Mouse (Mus musculus) thymus, postnatal 0 days (tissue): Measurements from ENCODE around the gene G430095P16Rik. TPM values are rescaled to one million over a fixed set of nuclear protein-coding genes. Genes with fewer than 3 reads are reported as not detected.
A peak's percentile ranks its signal among the peaks of the same experiment; 100 is the strongest.

Experiments
- DNase-seq: peaks from one replicate; pipeline ENCODE4 v3.0.0-alpha.2; 2015; ENCODE audit warnings: low spot score
- polyA plus RNA-seq: library from polyadenylated mRNA; unstranded; fragments of >200 nt; fragmentation: Nextera tagmentation; extraction: Ambion mirVana; gene quantifications from 2 replicates; pipeline ENCODE4 v1.2.1, GENCODE M21; 2015

G430095P16Rik gene
- polyA plus RNA-seq, 1 experiment from 2014 or later = 3.6 TPM

DNA sequence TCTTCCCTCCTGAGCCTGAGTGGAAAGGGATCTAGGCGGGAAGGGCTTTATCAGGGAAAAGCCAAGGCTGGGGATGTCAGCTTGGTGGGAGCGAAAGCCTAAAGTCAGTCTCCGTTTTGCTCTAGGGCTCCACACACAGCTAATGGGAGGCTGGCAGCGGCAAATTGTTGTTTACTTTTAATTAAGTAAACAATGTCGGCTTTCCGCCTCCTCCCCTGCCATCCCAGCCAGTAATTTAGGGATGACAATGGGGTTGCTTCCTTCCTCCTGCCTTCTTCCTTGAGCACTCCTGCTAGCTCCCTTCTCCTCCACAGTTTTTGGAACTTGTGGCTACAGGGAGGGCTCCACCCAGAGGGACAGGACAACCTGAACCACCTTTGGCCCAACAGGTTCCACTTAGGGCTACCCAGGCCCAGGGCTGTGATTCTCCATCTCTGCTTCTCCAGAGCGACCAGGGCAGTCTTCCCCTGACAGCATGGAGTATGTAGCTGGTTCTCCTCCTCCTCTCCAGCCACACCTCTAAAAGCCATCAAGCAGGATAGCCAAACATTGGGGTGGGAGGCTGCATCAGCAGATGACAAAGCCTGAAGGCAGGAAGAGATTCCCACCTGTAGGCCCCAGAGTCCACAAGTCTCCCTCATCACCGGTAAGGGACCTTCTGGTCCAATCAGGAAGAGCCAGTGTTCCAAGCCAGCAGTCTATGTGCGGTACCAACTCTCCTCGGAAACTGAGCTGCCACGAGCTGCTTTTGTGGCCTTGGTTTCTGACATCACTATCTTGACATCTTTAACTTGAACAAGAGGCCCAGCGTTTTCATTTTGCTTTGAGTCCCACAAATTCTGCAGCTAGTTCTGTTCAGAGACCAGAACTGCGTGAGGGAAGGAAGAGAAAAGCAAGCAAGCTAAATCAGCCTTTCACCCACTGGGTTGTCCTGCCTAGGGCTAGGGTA lies 18.4 kb downstream of the G430095P16Rik start:
- no peak for DNase-seq

DNA sequence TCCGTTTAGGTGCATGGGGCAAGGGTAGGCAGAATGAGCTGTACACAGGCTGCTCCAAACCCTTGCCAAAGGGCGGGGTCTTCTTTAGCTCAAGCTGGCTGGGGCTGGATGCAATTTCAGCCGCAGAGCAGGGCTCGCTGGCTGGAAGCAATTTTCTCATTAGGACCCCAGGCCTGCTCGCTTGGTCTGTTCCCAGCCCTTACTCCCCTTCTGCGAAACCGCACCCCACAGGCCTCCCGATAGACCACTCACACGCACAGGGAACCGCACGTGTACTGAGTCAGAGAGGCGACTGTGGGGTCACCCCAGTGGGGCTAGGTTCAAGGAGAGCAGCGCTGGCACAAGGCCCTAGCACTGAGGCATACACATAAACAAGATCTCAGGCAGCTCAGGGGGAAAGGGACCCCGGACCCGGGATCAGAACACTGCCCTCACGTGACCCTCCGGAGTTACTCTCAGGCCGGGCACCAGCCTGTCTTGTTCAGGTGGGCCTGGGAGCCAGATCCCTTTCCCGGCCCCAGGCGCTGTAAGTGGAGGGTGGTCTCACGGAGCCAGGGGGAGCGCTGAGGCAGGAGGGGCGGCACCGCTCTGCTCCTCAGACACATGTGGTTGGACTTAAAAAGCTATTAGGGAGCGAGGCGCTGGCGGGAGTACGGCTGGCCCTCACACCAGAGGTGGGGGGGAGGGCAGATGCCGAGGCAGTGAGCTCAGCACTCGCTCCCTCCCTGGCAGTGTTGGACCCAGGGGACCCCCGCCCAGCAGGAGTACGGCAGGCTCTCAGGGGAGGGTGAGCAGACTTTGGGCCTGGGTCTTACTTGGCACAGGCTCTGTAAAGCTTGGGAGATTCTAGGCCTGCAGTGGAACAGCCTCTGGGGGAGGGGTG lies 19.6 kb downstream of the G430095P16Rik start:
- no peak for DNase-seq

DNA sequence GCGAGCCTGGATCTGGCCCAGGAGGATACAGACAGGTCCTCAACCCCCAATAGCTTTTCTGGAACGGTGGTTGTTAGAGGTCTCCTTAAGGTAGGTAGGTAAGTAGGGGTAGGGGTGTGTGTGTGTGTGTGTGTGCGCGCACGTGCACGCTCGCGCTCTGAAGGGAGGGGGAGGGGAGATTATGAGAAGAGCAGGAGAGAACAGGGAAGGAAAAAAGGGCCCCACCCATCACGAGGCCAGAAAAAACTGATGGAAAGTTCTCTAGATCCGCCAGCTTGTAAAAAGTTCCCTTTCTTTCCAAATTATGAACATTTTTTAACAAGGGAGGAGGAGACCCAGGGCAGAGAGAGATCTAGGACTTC lies 20.2 kb downstream of the G430095P16Rik start:
- no peak for DNase-seq

DNA sequence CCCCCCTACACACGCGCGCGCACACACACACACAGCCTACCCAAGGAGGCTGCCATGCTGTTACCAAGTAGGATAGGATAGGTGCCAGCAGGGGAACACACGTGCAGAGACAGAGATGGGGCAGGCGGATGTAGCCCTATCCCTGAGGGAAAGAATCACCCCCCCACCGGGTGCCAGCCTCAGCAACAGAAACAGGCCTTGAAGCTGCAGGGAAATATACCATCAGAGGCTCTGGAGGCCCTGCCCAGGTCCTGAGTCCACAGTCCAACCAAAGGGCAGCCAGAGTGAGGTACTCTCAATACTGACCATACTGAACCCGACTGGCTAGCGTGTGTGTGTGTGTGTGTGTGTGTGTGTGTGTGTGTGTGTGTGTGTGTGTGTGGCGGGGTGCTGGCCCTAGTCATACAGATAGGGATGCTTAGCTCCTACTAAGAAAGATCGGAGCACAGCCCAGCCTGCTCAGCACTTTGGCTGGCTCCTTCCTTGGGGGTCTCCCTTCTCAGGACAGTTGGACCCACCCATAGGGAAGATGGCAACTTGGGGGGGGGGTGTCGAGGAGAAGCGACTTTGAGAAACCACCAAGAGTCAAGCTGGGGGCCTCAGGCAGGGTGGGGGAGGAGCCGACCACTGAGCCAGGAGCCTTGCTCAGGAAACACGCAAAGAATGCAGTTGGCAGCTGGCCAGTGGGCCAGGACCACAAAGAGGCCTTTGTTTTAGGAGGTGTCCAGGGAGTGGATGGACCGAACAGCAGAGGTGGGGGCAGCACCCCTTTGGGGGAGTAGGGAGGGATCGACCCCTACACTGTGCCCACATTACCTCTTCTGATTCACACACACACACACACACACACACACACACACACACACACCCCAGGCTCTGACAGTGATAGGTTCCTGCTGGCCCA lies 21.0 kb downstream of the G430095P16Rik start:
- no peak for DNase-seq

DNA sequence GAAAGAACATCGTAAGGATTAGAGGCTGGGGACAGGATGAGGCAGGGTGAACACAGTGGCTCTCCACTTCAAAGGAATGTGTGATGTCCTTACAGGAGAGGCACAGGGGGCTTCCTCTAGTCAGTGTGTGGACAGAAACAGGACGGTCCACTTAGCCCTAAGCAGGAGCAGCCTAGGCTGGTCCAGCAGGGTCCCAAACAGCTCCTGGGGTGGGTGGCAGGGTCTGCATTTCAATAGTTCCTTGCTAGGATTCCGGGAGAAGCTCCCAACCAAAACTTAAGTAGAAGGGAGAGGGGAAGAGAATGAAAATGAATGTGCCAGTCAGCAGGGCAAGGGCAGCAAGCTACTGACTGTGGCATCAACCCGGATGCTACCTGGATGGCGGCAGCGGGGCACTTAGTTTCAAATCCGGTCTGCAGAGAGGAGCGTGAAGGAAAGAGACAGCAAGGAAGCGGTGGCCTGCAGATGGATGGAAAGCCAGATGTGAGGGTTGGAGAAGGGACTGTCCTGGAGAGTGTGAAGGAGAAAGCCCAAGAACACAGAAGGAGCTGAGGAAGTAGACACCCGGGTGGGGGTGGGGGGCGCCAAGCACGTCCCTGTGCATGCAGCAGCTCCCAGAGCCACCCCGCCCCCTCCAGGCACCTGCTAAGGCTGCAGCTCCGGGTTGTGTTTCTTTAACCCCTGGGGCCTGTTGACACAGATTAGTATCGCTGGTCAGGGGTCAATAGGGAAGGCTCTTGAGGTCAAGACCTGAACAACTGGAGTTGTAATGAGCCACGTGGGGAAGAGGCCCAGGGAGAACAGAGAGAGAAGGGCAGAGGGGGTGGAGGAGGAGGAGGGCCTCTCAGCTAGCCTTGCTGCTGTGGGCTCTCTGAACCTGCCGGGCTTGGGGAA lies 22.5 kb downstream of the G430095P16Rik start:
- peak; percentile 46 for DNase-seq

DNA sequence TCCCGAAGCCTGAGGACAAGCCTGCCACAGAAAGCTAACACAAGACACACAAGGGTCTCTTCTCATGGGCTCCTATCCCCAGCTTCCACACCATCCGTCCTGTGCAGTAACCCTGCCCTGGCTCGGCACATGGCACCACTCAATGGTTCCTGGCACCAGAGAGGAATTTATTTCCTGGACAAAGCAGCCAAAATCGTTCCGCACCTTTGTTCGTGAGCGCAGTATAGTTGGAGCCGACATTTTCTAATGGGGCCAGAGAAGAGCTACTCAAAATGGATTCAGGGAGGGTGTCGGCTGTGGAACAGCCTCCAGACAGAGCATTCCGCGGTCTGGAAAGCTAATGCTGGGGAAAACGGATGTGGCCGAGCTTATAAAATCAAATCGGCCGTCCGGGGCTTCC lies 26.7 kb downstream of the G430095P16Rik start:
- no peak for DNase-seq

DNA sequence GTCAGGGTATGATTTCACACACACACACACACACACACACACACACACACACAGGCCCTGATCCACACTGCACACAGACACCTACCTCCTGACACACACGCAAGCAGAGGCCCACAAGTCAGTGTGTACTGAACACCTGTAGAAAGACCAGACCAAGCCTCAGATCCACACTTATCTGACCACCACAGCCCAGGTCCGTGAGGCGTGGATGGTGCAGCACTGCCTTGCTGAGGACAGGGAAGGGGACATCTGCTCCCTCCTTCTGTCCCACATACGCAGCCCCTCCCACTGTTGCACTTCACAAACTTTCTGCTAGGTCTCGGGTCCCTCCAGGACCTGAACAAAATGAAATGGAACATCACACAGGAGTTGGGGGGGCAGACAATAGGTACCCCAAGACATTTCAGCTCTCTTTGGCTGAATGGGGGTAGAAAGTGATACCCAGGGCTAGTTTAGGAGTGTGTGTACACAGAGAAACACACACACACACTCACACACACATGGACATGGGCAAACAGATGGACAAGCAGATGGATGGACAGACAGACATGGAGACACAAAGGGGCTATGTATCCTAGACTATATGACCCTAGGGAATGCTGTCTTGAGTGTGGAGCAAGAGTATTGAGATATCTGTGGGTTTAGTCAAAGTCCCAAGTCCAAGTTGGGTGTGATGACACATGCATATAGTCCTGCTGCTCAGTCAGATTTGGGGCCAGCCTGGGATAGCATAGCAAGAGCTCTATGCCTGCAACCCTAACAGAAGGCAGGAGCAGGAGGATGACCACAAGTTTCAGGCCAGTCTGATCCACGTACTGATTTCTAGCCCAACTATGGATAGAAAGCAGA lies 30.2 kb downstream of the G430095P16Rik start:
- DNase-seq = no peak

DNA sequence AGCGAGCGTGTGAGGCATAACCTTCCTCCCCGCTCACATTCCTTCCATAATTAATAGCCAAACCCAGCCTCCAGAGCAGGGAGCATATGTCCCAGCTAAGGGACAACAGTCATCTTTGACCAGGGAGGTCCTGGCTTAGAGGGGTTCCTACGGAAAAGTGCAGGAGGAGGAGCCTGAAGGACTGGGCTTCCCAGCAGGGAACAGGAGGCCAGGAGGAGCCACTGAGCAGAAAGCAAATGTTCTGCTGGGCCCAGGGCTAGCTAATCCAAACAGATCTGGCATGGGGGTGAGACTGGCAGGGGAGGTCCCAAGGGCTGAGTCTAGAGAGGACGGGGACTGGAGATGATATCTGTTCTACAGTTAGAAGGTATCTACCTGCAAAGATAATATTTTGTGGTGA lies 34.7 kb downstream of the G430095P16Rik start:
- no peak for DNase-seq

DNA sequence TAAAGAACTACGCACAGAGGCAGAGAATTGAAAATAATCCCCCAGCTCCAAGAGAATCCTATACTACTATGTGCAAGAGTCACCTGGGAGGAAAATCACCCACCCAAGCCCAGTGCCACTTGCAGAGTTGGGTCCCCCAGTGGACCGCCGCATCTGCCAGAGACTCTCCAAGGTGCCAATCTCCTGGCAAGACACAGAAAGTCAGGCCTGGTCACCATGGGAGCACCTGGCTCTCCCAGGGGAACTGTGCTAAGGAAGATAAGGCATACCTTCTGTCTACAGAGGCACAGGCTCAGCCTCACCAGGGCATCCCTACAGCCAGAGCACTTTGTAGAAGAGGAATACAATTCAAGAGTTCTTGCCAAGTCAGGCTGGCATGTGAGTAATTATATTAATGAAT lies 35.5 kb downstream of the G430095P16Rik start:
- DNase-seq = no peak

DNA sequence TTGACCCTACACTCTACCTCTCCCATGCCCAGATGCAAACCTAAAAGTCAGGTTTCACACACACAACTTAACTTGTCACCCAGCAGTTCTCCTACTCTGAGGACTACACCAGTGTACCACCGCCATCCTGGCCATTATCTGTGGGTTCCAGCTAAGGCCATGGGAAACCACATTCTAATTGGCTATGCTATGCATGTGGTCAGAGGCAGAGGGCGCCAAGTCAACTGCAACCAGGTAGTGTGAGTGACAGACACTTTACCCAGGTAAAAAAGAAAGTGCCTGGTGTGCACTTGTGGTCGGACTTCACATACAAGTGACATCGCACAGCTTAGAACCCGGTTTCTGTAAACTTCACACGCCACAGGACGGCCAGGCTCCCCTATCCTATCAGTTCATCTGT lies 36.3 kb downstream of the G430095P16Rik start:
- no peak for DNase-seq

DNA sequence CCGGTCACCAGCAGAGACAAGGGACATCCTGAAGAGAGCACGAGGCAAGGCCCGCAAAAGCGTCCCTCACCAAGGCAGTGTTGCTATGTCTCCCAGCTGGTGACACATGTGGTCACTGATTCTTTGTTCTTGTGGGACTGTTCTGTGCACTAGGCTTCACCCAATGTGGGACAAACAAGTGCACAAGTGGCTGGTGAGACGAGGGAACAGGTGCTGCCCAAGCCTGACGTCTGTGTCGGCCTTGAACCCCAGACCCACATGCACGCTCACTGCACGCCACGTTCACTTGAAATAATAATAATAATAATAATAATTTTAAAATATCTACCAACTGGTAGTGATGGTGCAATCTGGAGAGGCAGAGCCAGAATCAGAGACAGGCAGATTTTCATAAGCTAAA lies 36.9 kb downstream of the G430095P16Rik start:
- DNase-seq = no peak

DNA sequence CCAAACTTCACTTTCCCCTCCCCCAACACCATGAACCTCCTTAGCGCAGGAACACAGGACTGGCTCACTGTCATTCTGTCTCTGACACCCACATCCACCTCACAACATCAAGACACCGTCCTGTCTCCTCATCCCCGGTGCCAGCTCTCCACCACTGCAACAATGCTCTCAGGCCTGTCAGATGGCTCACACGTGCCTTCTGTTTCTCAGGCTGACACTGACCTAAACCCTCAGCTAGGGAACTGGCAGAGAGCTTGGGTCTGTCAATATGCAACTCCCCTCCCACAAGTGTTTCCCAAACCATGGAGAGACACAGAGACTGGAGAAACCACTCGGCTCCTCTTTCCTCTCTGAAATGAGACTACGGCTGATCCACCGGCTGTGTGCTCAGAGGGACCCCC lies 37.6 kb downstream of the G430095P16Rik start:
- DNase-seq = no peak

DNA sequence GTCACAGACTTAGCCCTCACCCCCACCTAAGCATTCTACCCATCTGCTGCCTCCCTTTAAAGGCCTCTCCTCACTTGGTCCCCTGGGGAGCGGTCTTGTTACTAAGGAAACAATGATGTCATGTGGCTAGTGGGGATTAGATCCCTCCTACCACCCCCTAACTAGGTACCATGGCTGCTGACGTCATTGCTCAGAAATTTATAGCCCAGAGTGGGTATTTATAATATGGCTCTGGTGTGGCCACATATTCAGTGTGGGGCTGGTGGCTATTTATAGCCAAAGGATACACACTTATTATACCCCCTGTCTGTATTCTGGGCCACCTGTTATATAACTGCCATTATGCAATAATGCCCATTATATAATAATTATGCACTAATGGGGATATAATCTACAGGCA lies 38.1 kb downstream of the G430095P16Rik start:
- no peak for DNase-seq

DNA sequence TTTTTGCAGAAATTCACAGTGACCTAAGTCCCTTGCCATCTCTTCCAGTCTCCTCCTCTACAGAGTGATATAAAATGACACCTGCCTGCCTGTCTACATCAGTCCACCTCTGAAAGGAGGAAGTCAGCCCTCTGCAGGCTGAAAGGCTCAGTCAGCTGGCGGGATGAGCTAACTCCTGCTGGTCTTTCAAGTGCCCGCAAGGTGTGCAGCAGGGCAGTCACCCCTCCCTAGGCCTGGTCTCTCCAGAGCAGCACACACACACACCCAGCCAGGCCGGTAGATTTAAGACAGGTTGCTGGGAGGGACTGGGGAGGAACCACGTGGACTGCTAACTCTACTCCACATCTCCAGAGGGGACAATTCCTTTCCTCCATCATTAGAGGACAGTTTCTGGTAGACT lies 41.3 kb downstream of the G430095P16Rik start:
- no peak for DNase-seq

DNA sequence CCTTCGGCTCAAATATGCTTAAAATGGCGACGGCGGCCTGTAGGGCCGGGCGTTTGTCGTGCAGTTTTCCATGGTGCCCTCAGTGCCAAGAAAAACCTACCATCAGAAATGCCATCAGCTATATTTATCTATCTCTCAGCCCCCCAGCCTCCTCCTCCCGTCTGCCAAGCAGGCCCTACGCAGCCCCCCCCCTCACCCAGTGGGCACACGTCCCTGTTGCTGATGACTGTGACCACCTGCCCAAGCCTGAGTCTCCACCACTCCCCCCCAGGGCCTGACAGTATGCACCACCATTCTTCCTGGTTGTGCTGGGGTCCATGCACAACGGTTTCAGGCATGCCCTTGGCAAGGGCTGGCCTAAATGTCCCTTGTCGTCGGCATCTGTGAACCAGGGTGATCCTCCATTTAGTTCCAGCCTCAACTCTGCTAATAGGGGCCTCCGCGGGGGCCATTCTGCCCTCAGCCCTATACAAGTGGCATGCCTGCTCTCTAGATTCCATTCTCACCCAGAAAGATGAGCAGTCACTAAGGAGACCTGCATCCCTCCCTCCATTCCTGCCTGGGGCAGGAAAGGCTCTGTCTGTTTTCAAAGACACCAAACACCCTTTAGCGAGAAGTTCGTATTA lies 42.2 kb downstream of the G430095P16Rik start:
- DNase-seq = no peak

DNA sequence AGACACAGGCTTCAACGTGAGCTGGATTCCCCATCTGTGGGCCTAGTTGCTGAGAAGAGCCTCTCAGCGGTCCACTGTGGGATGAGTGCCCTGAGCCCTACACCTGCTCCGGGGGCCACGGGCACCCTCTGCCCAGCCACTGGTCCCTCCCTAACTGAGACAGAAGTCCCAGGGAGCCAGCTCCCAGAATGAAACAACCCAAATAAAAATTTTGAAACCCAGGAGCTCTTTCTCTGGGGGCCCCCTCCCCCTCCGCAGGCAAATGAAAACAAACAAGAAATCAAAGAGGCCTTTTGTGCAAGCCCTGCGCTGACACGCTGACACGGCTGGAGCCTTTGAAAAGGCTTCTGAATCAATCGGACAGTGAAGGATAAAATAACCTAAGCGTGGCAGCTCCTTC lies 42.8 kb downstream of the G430095P16Rik start:
- no peak for DNase-seq

DNA sequence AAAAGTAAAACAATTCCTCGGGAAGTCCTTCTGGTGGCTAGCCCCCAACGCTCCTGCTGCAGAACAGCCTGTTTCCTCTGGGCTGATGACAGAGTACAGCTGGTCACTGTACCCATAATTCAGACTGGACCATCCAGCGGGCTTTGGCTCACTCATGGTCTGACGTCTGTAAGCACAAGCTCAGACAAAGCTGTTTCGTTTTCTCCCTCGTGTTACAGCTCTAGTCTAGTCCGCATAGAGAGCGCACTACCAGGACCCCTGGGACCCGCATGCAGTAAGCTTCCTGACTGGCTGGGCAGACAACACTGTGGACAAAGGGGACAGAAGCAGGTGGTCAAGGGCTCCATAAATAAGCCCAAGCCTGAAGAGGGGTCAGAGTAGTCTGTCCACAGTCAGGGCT lies 43.6 kb downstream of the G430095P16Rik start:
- DNase-seq = no peak

DNA sequence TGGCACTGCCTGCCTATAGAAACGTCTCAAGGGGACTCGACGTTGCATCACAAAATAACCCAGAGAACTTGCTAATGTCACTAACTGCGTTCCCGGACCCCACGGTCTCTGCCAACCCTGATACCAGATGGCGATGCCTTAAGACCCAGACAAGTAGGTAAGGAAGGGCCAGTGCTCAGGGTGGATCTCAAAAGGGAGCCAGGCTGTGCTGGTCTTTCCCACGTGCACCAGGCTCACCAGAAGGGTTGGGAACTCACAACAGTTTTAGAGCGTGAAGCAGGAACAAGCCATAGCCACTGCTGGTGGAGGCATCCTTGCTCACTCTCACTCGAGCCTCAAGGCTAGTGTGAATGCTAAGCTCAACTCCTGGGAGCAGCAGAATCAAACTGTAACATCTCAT lies 44.4 kb downstream of the G430095P16Rik start:
- no peak for DNase-seq
